Mouse (Mus musculus): Measurements from ENCODE around the gene Arid4b.
"Not testable (repeated sequence)": the region's sequence is repeated elsewhere in the genome, so short reads cannot be mapped to it uniquely, and the experiment has no call there.

Gene Arid4b

GRCm38 (mm10) chr13:14063013-14063941, at the start of gene Arid4b, which contains the start of gene Ggps1:
Gene Arid4b (plus strand): TSS chr13:14063232.
Gene Ggps1 (minus strand): TSS chr13:14063488.
- peak; percentile 99 for DNase-seq (ENCODE audit: low spot score)

GRCm38 (mm10) chr13:14014001-14014400, 49.0 kb upstream of the Arid4b start:
- no peak for DNase-seq (ENCODE audit: low spot score)

- no peak for DNase-seq (ENCODE audit: low spot score)
Measured at GRCm38 (mm10) chr13:14014540-14014939, 48.5 kb upstream of the Arid4b start.

- DNase-seq (ENCODE audit: low spot score): no peak
Measured at GRCm38 (mm10) chr13:14015609-14016008, 47.4 kb upstream of the Arid4b start.

GRCm38 (mm10) chr13:14018283-14018682, 44.7 kb upstream of the Arid4b start:
- DNase-seq (ENCODE audit: low spot score): no peak

GRCm38 (mm10) chr13:14018852-14019251, 44.2 kb upstream of the Arid4b start:
- DNase-seq (ENCODE audit: low spot score): no peak

GRCm38 (mm10) chr13:14021417-14021816, 41.6 kb upstream of the Arid4b start:
- DNase-seq (ENCODE audit: low spot score): not testable (repeated sequence)

- no peak for DNase-seq (ENCODE audit: low spot score)
Measured at GRCm38 (mm10) chr13:14025554-14025953, 37.5 kb upstream of the Arid4b start.

GRCm38 (mm10) chr13:14026154-14026820, 36.7 kb upstream of the Arid4b start:
- DNase-seq (ENCODE audit: low spot score): no peak

GRCm38 (mm10) chr13:14033309-14034072, 29.5 kb upstream of the Arid4b start:
- no peak for DNase-seq (ENCODE audit: low spot score)

- DNase-seq (ENCODE audit: low spot score): peak; percentile 41
Measured at GRCm38 (mm10) chr13:14034073-14034348, 29.0 kb upstream of the Arid4b start.

GRCm38 (mm10) chr13:14035352-14035751, 27.7 kb upstream of the Arid4b start:
- DNase-seq (ENCODE audit: low spot score): not testable (repeated sequence)

GRCm38 (mm10) chr13:14035875-14036630, 27.0 kb upstream of the Arid4b start:
- DNase-seq (ENCODE audit: low spot score): no peak

GRCm38 (mm10) chr13:14038911-14039291, 24.1 kb upstream of the Arid4b start:
- no peak for DNase-seq (ENCODE audit: low spot score)

- DNase-seq (ENCODE audit: low spot score): peak; percentile 92
Measured at GRCm38 (mm10) chr13:14039292-14039965, 23.6 kb upstream of the Arid4b start, which contains the start of gene Tbce. Gene Tbce (minus strand): TSS chr13:14039638.

- no peak for DNase-seq (ENCODE audit: low spot score)
Measured at GRCm38 (mm10) chr13:14040186-14040585, 22.8 kb upstream of the Arid4b start.

- no peak for DNase-seq (ENCODE audit: low spot score)
Measured at GRCm38 (mm10) chr13:14043851-14044250, 19.2 kb upstream of the Arid4b start.

- no peak for DNase-seq (ENCODE audit: low spot score)
Measured at GRCm38 (mm10) chr13:14044521-14044920, 18.5 kb upstream of the Arid4b start.

- DNase-seq (ENCODE audit: low spot score): no peak
Measured at GRCm38 (mm10) chr13:14049878-14050277, 13.2 kb upstream of the Arid4b start.

- DNase-seq (ENCODE audit: low spot score): no peak
Measured at GRCm38 (mm10) chr13:14056801-14057200, 6.2 kb upstream of the Arid4b start.

GRCm38 (mm10) chr13:14059582-14059981, 3.5 kb upstream of the Arid4b start:
- DNase-seq (ENCODE audit: low spot score): no peak

Data from lung, postnatal 25 days (tissue).